Mouse (Mus musculus): ENCODE results near the gene Atf7ip. TPM values are rescaled to one million over a fixed set of nuclear protein-coding genes. Genes with fewer than 3 reads are reported as not detected.

The Atf7ip gene
- polyA plus RNA-seq, 2 experiments: 35.7 to 38.4 TPM

DNA sequence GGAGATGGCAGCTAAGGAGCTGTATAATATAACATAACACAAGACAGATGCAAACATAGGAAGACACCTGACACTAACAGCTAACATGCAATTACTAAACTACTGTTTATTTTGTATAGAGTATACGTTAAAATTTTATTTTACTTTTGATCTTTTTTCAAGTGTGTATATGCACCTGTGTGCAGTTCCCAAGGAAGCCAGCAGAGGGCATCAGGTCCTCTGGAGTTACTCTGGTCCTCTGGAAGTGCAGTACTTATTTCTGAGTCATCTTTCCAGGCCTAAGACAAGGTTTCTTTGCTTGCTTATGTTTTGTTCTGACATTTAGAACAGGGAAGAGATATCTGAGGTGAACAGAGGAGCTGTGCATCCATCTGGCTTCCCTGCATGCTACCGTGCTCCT lies 138.2 kb downstream of the Atf7ip start:
- WGBS: 87% methylated on average over 2 of the region's 2 CpGs
- Histone ChIP-seq H3K4me3 (replicated peaks; ENCODE audit: low read length) (no peak overlapping the region), H3K36me3 (ENCODE audit: control insufficient read depth, insufficient read depth, low read length) (no peaks in the 10 kb centered on the region), H3K9me3 (ENCODE audit: control insufficient read depth, low read length) (0 out of 2 replicates have a peak, but pooled peaks cover 5% of the 10 kb centered on the region), H3K4me1 (ENCODE audit: control insufficient read depth, insufficient read depth, low read length) (peaks cover 3% of the 10 kb centered on the region; the same call in 1 of the 2 replicates), H3K27ac (replicated peaks; ENCODE audit: low read depth, low read length) (no peak overlapping the region), H3K4me2 (replicated peaks; ENCODE audit: low read depth, low read length, severe bottlenecking) (no peak overlapping the region), H3K9ac (ENCODE audit: low read depth, low read length, severe bottlenecking) (no peak overlapping the region), H3K27me3 (ENCODE audit: control insufficient read depth, insufficient read depth, low read length) (no peaks in the 10 kb centered on the region)
- ATAC-seq (ENCODE audit: low FRiP score, low read depth) (no peak), DNase-seq (ENCODE audit: low spot score) (no peak)
- no peak for TF ChIP-seq POLR2A (IDR thresholded peaks at IDR 0.05; ENCODE audit: borderline replicate concordance, extremely low read depth, insufficient read depth, insufficient read length)

DNA sequence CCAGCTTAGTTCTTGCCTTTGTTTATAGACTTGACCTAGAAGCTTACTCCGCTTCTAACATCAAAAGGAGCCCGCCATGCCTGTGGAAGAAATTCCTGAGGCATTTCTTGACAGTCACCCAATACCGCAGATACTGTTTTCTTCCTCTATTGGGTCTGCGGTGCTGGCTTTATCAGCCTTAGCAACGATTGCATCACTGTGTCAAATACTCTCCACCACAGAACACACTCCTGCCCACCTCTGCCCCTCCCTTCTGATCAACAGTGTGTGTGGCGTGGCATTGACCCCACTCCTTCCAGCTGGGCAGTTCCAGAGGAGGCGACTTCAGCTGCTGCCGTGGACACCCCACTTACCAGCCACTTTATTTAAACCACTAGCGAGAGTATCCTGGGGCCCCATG lies 139.8 kb downstream of the Atf7ip start:
- Histone ChIP-seq H3K9ac (ENCODE audit: low read depth, low read length, severe bottlenecking) (no peak overlapping the region), H3K4me3 (replicated peaks; ENCODE audit: low read length) (no peak overlapping the region), H3K9me3 (ENCODE audit: control insufficient read depth, low read length) (0 out of 2 replicates have a peak, but pooled peaks cover 5% of the 10 kb centered on the region), H3K27ac (replicated peaks; ENCODE audit: low read depth, low read length) (no peak overlapping the region), H3K36me3 (ENCODE audit: control insufficient read depth, insufficient read depth, low read length) (no peaks in the 10 kb centered on the region), H3K4me2 (replicated peaks; ENCODE audit: low read depth, low read length, severe bottlenecking) (no peak overlapping the region; the same call in 1 of the 2 replicates), H3K27me3 (ENCODE audit: control insufficient read depth, insufficient read depth, low read length) (no peaks in the 10 kb centered on the region), H3K4me1 (ENCODE audit: control insufficient read depth, insufficient read depth, low read length) (peaks cover 3% of the 10 kb centered on the region; the same call in 1 of the 2 replicates)
- TF ChIP-seq POLR2A (IDR thresholded peaks at IDR 0.05; ENCODE audit: borderline replicate concordance, extremely low read depth, insufficient read depth, insufficient read length): no peak
- no peak for ATAC-seq (ENCODE audit: low FRiP score, low read depth)
- 42% methylated on average over 9 of the region's 9 CpGs for WGBS
- DNase-seq (ENCODE audit: low spot score): no peak

GRCm38 (mm10) chr6:136646207-136646606 lies 140.2 kb downstream of the Atf7ip start:
- 14% methylated on average over 6 of the region's 6 CpGs for WGBS
- H3K27ac ChIP-seq (replicated peaks; ENCODE audit: low read depth, low read length): no peak overlapping the region
- no peak for DNase-seq (ENCODE audit: low spot score)
- peaks cover 3% of the 10 kb centered on the region; the same call in 1 of the 2 replicates for H3K4me1 ChIP-seq (ENCODE audit: control insufficient read depth, insufficient read depth, low read length)
- H3K27me3 ChIP-seq (ENCODE audit: control insufficient read depth, insufficient read depth, low read length): no peaks in the 10 kb centered on the region
- H3K9me3 ChIP-seq (ENCODE audit: control insufficient read depth, low read length): 0 out of 2 replicates have a peak, but pooled peaks cover 5% of the 10 kb centered on the region
- no peak for ATAC-seq (ENCODE audit: low FRiP score, low read depth)
- no peak overlapping the region for H3K9ac ChIP-seq (ENCODE audit: low read depth, low read length, severe bottlenecking)
- H3K36me3 ChIP-seq (ENCODE audit: control insufficient read depth, insufficient read depth, low read length): no peaks in the 10 kb centered on the region
- H3K4me2 ChIP-seq (replicated peaks; ENCODE audit: low read depth, low read length, severe bottlenecking): no peak overlapping the region; the same call in 1 of the 2 replicates
- no peak overlapping the region for H3K4me3 ChIP-seq (replicated peaks; ENCODE audit: low read length)
- TF ChIP-seq POLR2A (IDR thresholded peaks at IDR 0.05; ENCODE audit: borderline replicate concordance, extremely low read depth, insufficient read depth, insufficient read length): no peak

- no peak overlapping the region for H3K4me2 ChIP-seq (replicated peaks; ENCODE audit: low read depth, low read length, severe bottlenecking)
- H3K9me3 ChIP-seq (ENCODE audit: control insufficient read depth, low read length): 0 out of 2 replicates have a peak, but pooled peaks cover 5% of the 10 kb centered on the region
- no peak overlapping the region for H3K9ac ChIP-seq (ENCODE audit: low read depth, low read length, severe bottlenecking)
- H3K27me3 ChIP-seq (ENCODE audit: control insufficient read depth, insufficient read depth, low read length): no peaks in the 10 kb centered on the region
- peaks cover 3% of the 10 kb centered on the region; the same call in 1 of the 2 replicates for H3K4me1 ChIP-seq (ENCODE audit: control insufficient read depth, insufficient read depth, low read length)
- no peak for TF ChIP-seq POLR2A (IDR thresholded peaks at IDR 0.05; ENCODE audit: borderline replicate concordance, extremely low read depth, insufficient read depth, insufficient read length)
- no peak overlapping the region for H3K4me3 ChIP-seq (replicated peaks; ENCODE audit: low read length)
- H3K27ac ChIP-seq (replicated peaks; ENCODE audit: low read depth, low read length): no peak overlapping the region
- WGBS: 68% methylated on average over 10 of the region's 10 CpGs
- ATAC-seq (ENCODE audit: low FRiP score, low read depth): no peak
- no peaks in the 10 kb centered on the region for H3K36me3 ChIP-seq (ENCODE audit: control insufficient read depth, insufficient read depth, low read length)
- no peak for DNase-seq (ENCODE audit: low spot score)
Observed at GRCm38 (mm10) chr6:136647455-136647861, 141.5 kb downstream of the Atf7ip start.

- ATAC-seq (ENCODE audit: low FRiP score, low read depth) (no peak), DNase-seq (ENCODE audit: low spot score) (no peak)
- Histone ChIP-seq H3K27ac (replicated peaks; ENCODE audit: low read depth, low read length) (no peak overlapping the region), H3K9ac (ENCODE audit: low read depth, low read length, severe bottlenecking) (no peak overlapping the region), H3K27me3 (ENCODE audit: control insufficient read depth, insufficient read depth, low read length) (no peaks in the 10 kb centered on the region), H3K4me2 (replicated peaks; ENCODE audit: low read depth, low read length, severe bottlenecking) (no peak overlapping the region), H3K36me3 (ENCODE audit: control insufficient read depth, insufficient read depth, low read length) (no peaks in the 10 kb centered on the region), H3K4me1 (ENCODE audit: control insufficient read depth, insufficient read depth, low read length) (peaks cover 3% of the 10 kb centered on the region; the same call in 1 of the 2 replicates), H3K9me3 (ENCODE audit: control insufficient read depth, low read length) (no peaks in the 10 kb centered on the region), H3K4me3 (replicated peaks; ENCODE audit: low read length) (no peak overlapping the region)
- 85% methylated on average over 8 of the region's 8 CpGs for WGBS
- TF ChIP-seq POLR2A (IDR thresholded peaks at IDR 0.05; ENCODE audit: borderline replicate concordance, extremely low read depth, insufficient read depth, insufficient read length): no peak
Observed at GRCm38 (mm10) chr6:136650664-136651063, 144.7 kb downstream of the Atf7ip start.
